Mouse (Mus musculus): Measurements from ENCODE around the gene Cenpa.
"Not testable (repeated sequence)": the region's sequence is repeated elsewhere in the genome, so short reads cannot be mapped to it uniquely, and the experiment has no call there.

Gene Cenpa

DNA sequence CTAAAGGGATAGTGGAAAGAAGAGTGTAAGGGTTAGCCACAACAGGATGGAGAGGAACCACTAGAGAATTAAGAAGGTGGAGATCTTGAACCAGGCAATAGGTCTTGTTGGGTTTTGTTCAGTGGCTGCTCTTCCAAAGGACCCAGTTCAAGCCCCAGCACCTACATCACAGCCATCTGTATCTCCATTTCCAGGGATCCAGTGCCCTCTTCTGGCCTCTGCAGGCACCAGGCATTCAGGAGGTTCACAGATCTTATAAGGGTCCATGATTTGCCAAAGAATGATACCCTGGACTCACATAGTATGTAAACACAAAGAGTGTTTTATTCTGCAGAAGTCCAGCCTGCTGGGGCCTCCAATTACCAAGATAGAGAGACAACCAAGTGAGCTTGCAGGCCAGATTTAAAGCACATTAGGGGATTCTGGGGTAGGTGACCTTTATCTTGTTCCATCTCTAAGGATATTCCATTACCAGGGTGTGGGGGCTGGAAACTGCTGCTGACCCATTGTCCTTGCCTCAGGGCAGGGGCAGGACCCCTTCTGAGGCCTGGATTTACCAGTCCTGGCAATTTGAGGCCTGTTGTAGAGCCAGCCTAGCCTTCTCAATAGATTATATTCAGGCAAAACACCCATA is 16.5 kb downstream of the Cenpa start:
- DNase-seq, result no peak

DNA sequence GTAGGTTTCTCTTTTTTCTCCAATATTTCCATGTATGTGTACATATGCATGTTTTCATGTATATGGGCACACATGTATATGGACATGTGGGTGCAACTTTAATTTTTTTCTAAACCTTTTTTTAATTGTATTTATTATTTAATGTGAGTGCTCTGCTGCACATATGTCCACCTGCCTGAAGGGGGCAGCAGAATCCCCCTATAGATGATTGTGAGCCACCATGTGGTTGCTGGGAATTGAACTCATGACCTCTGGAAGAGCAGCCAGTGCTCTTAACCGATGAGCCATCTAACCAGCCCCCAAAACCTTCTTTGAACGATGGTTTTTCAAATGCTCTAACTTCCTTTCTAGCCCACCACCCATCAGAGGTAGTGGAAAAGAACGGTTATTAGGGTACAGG is 17.4 kb downstream of the Cenpa start:
- DNase-seq, result no peak

DNA sequence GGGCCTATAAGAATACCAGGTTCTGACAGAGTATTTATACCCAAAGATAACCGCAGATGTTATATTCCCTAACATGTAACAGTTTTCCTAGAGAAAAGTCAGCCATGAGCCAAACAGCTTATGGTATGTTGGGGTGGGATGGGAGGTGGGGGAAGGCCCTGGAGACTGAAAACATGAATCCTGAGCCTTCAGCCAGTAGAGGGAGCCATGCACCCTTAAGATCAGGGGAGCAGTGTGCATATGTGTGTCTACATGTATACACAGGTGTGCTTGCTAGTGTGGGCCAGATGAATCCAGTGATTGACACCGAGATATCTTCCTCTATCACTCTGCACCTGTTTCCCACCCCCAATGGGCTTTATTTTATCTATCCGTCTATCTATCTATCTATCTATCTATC is 20.2 kb downstream of the Cenpa start:
- DNase-seq, result no peak

DNA sequence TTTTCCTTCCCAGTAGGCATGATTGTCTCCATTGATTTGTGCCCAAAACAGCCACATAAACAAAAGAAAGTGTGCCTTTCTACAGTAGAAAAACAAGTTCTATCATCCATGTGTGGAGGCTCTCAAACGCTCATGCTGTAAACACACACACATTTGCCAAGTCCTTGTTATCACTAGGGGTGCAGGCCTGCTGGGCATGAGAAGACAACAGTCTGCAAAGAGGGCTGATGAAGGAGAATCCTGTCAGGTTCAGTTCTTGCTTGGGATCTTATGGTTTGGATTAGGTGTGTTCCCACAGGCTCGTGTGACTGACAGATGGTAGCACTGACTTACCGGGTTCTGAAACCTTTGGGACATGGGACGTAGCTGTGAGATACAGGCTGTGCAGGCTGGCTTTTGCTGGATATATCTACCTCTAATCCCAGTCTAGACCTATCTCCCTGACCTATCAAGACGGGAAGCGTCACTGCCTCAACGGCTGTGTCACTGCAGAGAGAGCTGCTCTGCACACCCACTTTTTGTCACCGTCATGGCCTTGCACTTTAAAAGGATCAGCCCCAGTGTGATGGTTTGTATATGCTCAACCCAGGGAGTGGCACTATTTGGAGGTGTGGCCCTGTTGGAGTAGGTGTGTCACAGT is 33.9 kb downstream of the Cenpa start:
- no peak for DNase-seq

DNA sequence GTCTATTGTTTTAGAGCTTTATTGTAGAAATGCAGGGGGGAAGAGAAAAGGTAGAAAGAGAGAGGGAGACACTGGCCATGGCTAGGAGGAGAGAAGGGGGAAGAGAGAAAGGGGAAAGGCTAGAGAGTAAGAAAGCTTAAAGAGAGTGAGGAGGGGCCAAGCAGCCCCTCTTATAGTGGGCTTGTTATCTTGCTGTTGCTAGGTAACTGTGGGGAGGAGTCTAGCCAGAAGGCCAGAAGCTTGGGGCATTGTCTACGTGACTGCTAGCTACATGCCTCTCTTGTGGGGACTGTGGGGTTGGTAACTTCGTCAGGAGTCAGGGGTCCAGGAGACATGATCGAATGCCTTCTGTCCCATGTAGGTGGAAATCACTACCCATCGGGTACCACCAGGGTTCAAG is 34.8 kb downstream of the Cenpa start:
- DNase-seq, result not testable (repeated sequence)

DNA sequence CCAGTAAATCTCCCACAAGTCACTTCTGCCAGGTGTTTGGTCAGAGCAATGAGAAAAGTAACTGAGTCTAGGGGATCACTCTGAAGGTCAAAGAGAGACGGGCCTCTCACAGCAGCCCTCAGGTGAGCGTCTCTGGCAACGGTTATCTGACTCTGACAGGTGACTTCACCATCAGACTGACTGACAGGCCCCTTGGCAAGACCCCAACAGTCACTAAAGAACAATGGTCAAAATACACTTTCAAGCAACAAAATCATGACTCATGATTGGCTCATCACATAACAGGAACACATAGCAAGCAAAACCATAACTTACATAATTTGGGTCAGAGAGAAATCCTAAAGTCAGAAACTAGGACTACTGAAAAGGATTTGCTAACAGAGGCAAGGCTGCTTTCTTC is 35.3 kb downstream of the Cenpa start:
- DNase-seq, result no peak

DNA sequence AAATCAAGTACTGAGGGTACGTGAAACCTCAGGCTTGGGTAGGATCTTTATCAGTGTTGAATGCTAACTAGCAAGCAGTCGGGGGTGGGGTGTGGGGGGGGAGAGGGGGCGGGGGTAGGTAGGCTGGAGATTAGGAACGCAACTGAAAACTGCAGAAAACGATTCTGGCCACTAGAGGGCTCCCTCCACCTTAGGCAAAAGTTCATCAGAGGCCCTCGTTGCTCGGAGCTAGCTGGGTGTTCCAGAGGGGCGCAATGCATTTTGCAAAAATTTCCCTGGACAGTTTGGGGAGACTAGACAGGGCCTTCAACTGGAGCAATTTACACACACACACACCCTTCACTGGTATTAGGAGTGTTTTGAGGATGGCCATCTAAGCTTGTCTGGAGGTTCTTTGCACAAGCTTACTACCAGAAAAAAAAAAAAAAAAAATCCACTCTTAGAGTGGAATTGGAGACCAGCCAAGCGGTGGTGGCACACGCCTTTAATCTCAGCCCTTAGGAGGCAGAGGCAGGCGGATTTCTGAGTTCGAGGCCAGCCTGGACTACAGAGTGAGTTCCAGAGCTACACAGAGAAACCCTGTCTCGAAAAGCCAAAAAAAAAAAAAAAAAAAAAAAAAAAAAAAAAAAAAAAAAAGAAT is 43.3 kb downstream of the Cenpa start:
- peak; percentile 78 for DNase-seq

DNA sequence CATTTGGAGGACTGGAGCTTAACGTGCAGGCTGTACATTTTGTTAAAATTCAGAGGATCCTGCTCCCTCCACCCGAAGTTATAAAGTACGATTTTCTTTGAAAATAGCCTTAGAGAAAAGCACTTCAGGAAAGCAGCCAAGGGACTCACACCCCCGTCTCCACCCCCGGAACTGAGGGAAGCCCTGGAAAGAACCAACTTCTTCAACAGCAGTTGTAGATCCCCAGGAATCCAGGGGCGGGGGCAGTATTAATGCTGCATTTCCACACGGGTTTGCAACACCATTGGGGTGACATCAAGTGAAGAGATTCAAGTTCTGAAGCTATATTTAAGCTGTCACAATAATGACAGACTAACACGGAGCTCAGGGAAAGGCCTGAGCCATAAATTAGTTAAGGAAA is 43.9 kb downstream of the Cenpa start:
- no peak for DNase-seq

DNA sequence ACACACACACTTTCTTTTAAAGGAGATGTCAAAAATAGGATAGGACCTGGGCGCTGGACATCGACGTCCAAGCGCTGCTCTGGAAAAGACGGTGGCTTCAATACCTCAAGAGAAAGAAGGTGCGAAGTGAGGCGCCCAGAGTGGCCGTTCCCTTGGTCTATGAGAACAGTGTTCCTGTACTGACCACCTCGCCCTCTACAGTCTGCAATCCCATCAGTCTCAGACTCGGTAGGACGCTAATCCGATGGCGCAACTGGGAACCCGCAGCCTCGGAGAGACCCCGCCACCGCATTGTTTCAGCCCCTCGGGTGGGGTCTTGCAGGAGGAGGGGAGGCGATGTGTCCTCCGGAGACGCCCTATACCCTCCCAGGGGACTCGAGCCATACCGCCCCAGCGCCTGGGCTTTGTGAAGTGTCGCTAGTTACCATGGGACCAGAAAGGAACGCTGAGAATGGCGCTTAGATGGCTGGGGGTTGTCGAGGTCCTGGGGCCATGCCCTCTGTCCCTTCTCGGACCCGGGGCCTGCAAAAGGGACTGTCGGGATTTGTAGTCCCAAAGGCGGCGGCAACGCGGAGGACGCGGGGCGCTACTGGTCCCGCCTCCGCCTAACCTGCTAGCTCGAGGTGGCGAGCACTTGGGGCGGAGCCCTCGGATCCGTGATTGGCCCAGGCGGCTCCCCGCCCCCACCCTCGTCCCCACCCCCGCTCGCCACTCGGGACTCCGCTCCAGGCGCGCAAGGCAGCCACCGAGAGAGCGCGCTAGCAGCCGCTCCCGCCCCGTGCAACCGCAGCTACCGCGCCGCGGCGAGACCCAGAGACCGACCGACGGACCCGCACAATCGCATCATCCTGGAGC is 44.8 kb downstream of the Cenpa start, which contains the start of gene Dpysl5:
Gene Dpysl5 (plus strand): TSS at position 418 of the 855 bp plus-strand sequence.
- peak; percentile 90 for DNase-seq

DNA sequence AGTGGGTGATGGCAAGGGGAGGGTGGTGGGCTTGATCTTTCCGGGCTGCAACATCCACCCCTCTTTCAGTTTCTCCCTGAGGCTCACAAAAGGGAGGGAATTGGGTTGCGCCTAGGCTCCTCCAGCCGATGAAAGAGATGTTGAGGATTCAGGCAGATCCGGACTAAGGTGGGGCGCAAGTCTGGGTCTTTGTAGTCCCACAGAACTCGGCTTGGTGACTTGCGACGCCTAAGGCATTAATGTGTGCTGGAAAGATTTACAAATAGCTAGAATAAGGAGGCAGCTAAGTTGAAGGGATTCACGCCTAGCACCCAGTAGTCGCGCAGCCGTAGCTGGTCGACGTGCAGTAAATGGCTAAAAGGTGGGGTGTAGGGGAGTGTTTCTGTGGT is 45.4 kb downstream of the Cenpa start:
- DNase-seq, result no peak

DNA sequence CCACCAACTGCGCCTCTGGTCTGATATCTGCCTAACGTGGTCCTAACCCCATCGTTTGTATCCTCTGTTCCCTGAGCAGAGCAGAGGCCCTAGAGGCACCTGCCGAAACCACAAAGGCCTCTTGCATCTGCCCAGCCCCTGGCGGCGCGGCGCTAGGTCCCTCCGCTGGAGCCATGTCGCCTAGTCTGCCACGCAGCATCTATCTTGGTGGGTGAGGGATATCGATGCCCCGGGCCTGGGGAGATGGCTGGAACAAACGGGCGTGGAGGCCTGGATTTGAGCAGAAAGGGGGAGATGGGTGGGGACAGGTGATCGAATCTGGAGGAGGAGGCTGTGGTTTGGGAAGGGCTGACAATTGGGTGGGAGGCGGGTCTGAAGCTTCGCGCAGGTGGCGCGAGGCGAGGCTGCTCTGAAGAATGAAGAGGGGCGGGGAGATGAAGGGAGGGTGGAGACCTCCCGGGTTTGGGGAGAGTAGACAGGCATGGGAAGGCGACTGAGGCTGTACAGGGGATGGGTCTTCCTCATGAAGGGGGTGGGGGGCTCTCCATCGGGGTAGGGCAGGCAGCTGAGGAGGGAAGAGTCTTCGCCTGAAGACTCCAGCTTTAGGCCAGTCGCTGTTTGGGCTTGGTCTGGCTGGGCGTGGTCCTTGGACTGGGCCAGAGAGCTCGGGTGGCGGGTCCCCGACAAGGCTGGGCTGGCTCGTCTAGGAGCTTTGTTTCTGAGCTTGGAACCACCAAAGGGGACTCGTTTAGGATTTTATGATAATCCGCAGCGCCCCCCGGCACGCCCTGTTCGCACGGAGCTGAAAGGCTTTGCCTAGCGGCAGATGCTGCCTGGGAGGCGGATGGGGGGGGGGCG is 46.1 kb downstream of the Cenpa start:
- no peak for DNase-seq

DNA sequence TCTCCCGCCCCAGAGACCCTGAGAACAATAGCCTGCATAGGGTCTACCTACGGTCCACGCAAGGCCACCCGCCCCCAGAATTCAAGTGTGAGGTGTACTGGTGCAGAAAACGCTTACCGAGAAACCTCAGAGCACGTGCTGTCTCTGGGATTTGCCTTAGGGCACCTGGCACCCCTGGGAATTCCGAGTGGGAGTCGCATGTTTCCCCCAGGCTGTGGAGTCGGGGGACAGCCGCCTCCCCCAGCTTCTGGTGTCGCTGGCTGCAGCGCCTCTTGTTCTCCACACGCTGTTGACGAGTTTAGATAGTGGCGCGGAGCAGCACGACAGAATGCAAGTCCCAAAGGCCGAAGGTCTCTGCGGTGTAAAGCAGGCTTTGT is 46.7 kb downstream of the Cenpa start:
- DNase-seq, result no peak

DNA sequence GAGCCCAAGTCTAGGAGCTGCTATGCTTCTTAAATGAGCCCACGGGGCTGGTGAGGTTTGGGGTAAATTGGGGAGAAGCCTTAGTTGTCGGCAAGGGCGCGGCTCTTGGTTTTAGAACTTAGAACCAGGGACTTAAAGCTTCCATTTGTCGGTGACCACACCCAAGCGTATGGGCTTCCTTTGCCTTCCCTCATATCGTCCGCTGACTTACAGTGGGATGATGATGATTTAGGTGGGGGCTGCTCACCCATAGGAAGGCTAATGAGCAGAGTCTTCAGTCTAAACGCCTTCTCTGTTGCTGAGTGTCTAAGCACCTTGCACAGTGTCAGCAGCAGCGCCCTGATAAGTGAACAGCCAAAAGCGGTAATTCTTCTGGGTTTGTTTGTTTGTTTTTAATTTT is 47.1 kb downstream of the Cenpa start:
- DNase-seq, result no peak

DNA sequence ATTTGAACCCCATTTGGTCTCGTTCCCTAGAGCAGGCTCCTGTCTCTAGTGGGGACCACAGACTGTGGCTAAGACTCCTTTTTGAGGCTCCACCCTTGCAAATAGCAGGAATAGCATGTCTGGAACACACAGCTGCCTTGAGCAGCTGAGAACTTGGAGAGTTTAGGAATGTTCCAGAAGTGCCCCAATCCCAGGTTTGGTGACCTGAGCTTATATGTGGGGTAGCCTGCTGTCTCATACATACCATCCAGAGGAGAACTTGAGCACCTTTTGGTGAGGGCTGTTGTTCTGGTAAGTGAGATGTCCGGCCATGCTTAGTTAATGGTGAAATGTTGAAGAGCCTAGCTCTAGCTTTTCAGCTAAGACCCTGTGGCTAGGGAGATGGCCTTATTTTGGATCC is 49.7 kb downstream of the Cenpa start:
- no peak for DNase-seq

DNA sequence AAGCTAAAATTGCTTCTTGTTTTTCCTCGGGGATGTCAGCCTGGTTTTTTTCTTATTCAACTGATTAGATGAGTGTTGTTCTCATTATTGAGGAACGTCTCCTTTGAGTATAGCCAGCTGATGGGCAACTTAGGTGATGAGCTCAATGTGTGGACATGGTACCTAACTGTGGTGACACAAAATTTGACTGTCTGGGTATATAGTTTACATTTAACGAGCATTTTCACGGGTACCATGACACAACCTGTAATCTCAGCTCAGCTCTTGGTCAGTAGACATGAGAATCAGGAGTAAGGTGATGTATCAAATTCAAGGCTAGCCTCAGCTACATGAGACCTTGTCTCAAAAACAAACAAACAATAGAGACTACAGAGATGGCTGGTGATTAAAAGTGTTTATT is 50.9 kb downstream of the Cenpa start:
- no peak for DNase-seq

DNA sequence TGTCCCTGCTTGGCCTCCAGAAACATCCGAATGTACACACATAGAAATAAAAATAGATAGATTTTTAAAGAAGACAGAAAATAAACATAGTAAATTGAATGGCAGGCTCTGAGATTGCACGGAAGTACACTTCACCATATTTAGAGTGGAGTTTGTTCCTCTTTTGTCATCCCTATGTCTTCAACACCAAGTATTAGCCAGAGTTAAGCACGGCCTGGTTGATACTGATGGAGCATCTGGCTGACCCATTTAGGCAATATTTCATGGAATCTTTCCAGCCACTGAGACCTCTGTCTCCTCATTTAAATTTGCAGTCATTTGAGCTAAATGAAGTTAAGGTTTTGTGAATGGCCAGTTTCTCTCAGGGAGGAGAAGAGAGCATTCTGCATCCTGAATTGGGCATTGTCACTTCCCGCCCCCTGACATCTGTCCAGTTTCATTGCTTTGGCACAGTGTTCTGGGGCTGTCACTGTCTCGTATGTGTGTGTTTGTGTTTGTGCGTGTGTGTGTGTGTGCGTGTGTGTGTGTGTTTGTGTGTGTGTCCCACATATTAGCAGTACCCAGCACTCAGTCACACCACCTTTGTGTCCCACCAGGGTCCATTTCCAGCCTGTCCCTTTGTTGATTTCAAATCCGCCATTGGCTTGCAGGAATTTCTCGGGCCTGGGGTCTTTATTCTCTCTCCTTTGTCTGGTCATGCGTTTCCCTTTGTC is 51.6 kb downstream of the Cenpa start:
- no peak for DNase-seq

DNA sequence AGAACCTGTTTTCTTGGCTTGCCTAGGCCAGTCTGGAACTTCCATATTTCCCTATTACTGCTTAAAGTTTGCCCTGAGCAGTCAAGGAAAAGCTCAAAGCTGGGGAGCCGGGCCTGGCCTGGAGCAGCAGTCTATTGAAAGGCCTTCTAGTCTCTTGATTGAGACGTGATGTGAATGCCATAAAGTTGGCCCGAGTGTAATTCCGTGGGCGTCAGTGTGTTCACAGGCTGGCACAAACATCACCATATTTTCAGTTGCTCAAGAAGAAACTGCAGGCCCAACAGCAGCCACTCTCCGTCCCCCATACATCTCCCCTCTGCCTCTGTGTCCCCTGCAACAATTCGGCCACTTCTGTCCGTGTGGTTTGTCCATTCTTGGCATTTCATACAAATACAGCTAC is 55.4 kb downstream of the Cenpa start:
- DNase-seq, result peak; percentile 53

Measured in layer of hippocampus, adult 9-11 months (tissue).